Mouse (Mus musculus) liver, embryonic 13.5 days (tissue): ENCODE measurements around the gene Nectin1. TPM values are rescaled to one million over a fixed set of nuclear protein-coding genes. Genes with fewer than 3 reads are reported as not detected.

Experiments
- ATAC-seq: fragments of 200-750 bp; cut with Nextera tagmentation; 2 replicates; pipeline ENCODE4 v1.8.0; 2017; ENCODE audit warnings: low read depth, mild to moderate bottlenecking, moderate number of reproducible peaks, moderate library complexity
- DNase-seq: peaks from one replicate; pipeline ENCODE4 v3.0.0; 2022
- H3K27ac ChIP-seq: fragments of 300-500 bp; sonication (generic); 2 replicates; pipeline ENCODE4 v1.5.1; 2015; ENCODE audit warnings: moderate library complexity, mild to moderate bottlenecking, inconsistent platforms
- H3K27me3 ChIP-seq: fragments of 300-500 bp; sonication (generic); 2 replicates; pipeline ENCODE4 v1.6.1; 2015; ENCODE audit warnings: mild to moderate bottlenecking, inconsistent platforms
- H3K36me3 ChIP-seq: fragments of 300-500 bp; sonication (generic); 2 replicates; pipeline ENCODE4 v1.6.1; 2015; ENCODE audit warnings: mild to moderate bottlenecking, inconsistent platforms
- H3K4me1 ChIP-seq: fragments of 300-500 bp; sonication (generic); replicated peaks from 2 replicates; pipeline ENCODE4 v1.6.1; 2015; ENCODE audit warnings: inconsistent platforms
- H3K4me2 ChIP-seq: fragments of 300-500 bp; sonication (generic); 2 replicates; pipeline ENCODE4 v1.6.1; 2015; ENCODE audit warnings: inconsistent platforms, mild to moderate bottlenecking, moderate library complexity
- H3K4me3 ChIP-seq: fragments of 300-500 bp; sonication (generic); replicated peaks from 2 replicates; pipeline ENCODE4 v1.5.1; 2015; ENCODE audit warnings: mild to moderate bottlenecking, inconsistent platforms
- H3K9ac ChIP-seq: fragments of 300-500 bp; sonication (generic); 2 replicates; pipeline ENCODE4 v1.6.1; 2015; ENCODE audit warnings: mild to moderate bottlenecking, inconsistent platforms
- H3K9me3 ChIP-seq: fragments of 300-500 bp; sonication (generic); replicated peaks from 2 replicates; pipeline ENCODE4 v1.6.1; 2016; ENCODE audit warnings: inconsistent platforms
- WGBS: fragments of 180-500 bp; shearing (Covaris S2); methylation state at CpG from one replicate; pipeline ENCODE4 v1.1.7; 2015; ENCODE audit not compliant: insufficient replicate concordance; 5-methylcytosine and 5-hydroxymethylcytosine counted together
- polyA plus RNA-seq: library from polyadenylated mRNA; unstranded; fragments of >200 nt; fragmentation: Nextera tagmentation; extraction: Ambion mirVana; gene quantifications from 2 replicates; pipeline ENCODE4 v1.2.1, GENCODE M21; 2015

Nectin1 gene
- polyA plus RNA-seq, 1 experiment from 2014 or later, result 1.3 TPM

GRCm38 (mm10) chr9:43742066-43742465 lies 1.7 kb upstream of the Nectin1 start:
- no peaks in the 10 kb centered on the region for H3K36me3 ChIP-seq
- no peak overlapping the region for H3K27ac ChIP-seq
- no peak for DNase-seq
- WGBS, result 75% methylated on average over 4 of the region's 4 CpGs
- peaks cover 34% of the 10 kb centered on the region for H3K4me1 ChIP-seq
- no peak overlapping the region for H3K9ac ChIP-seq
- peaks cover 43% of the 10 kb centered on the region for H3K27me3 ChIP-seq
- H3K9me3 ChIP-seq, result no peaks in the 10 kb centered on the region
- no peak for ATAC-seq
- no peak overlapping the region for H3K4me2 ChIP-seq
- H3K4me3 ChIP-seq, result no peak overlapping the region

DNA sequence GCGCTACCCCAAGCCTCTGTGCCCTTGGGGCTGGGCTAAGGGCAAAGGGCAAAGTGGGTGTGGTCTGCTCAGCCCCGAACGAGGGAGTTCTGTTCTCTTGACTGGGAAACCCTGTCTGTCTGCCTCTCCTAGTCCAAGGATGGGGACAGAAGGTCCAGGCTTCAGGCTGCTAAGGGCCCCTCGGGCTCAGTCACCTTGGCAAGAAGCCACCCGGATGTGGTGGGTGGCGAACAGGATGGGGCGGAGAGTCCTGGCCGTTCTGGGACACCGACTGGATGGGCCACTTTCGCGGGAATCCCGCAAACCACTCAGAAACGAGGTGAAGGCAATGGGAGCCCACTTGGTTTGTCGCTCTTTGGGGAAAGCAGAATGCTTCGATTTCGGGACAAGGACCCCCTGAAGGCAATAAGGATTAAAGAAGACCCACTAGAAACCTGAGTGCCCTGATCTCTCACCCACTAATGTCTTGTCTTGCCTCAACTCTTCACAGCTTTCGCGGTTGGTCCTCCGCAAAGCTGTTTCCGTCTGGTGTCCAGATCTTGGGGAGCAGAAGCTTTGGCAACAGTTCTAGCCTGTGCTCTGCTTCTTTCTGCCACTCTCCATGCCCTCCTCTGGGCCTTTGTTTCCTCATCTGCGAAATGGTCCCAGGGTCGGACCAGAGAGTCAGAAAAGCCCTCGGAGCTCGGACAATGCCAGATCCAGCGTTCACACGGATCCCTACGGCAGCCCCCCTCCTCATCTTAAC lies 710 bp upstream of the Nectin1 start:
- Histone ChIP-seq H3K9me3 (no peaks in the 10 kb centered on the region), H3K27me3 (peaks cover 48% of the 10 kb centered on the region), H3K4me2 (peak overlapping the region; percentile 76), H3K36me3 (no peaks in the 10 kb centered on the region), H3K27ac (peak overlapping the region; percentile 73; the same call in 1 of the 2 replicates), H3K9ac (peak overlapping the region; percentile 72), H3K4me1 (peaks cover 26% of the 10 kb centered on the region), H3K4me3 (peak overlapping the region; percentile 65)
- DNase-seq (no peak), ATAC-seq (peak; percentile 32)
- WGBS, result 2% methylated on average over 27 of the region's 27 CpGs

DNA sequence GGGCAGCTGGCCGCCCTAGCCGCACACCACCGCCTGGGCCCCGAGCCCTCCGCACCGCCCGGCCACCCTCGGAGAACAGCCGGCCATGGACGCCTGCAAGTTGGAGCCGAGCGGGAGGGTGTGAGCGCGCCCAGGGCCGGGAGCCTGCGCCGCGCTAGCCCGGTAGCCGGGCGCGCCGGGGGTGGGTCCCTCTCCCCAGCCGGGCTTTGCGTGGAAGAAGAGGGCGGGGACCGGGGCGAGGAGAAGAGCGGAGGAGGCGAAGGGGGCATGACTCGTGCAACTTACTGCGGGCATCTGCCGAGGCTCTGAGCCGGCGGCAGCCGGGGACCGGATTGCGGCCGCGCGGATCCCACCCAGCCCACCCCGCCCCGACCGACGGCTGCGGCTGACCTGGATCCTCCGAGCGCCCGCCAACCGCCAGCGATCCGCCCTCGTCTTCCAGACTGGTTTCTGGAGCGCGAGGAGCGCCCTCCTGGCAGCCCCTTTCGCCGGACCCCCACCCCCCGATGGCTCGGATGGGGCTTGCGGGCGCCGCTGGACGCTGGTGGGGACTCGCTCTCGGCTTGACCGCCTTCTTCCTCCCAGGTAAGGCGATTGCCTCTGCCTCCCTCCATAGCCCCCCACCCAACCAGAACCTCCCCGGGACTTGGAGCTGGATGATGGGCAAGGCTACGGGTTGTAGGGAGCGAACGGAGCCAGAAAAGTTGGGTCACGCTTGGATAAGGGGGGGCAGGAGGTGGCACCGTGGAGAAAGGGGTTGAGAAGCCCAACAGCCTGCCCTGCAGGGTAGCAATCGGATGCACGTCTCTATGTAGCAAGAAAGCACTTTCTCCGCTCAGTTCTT lies 576 bp downstream of the Nectin1 start:
- Histone ChIP-seq H3K36me3 (no peaks in the 10 kb centered on the region), H3K27ac (peak overlapping the region; percentile 73), H3K4me3 (peak overlapping the region; percentile 65), H3K4me2 (peak overlapping the region; percentile 76), H3K9ac (peak overlapping the region; percentile 72), H3K4me1 (peaks cover 26% of the 10 kb centered on the region), H3K27me3 (peaks cover 51% of the 10 kb centered on the region), H3K9me3 (no peaks in the 10 kb centered on the region)
- under 1% methylated on average over 47 of the region's 77 CpGs for WGBS
- ATAC-seq (peak; percentile 44), DNase-seq (no peak)

GRCm38 (mm10) chr9:43745051-43745792 lies 1.4 kb downstream of the Nectin1 start:
- H3K4me2 ChIP-seq, result peak overlapping the region; percentile 76
- H3K27ac ChIP-seq, result no peak overlapping the region
- ATAC-seq (no peak), DNase-seq (no peak)
- peak overlapping the region; percentile 65 for H3K4me3 ChIP-seq
- H3K4me1 ChIP-seq, result peaks cover 26% of the 10 kb centered on the region
- WGBS, result under 1% methylated on average over 43 of the region's 43 CpGs
- peaks cover 51% of the 10 kb centered on the region for H3K27me3 ChIP-seq
- H3K9ac ChIP-seq, result peak overlapping the region; percentile 72
- H3K36me3 ChIP-seq, result no peaks in the 10 kb centered on the region
- H3K9me3 ChIP-seq, result no peaks in the 10 kb centered on the region

- H3K27ac ChIP-seq, result no peak overlapping the region
- H3K4me1 ChIP-seq, result peaks cover 26% of the 10 kb centered on the region
- no peaks in the 10 kb centered on the region for H3K36me3 ChIP-seq
- DNase-seq (no peak), ATAC-seq (no peak)
- H3K27me3 ChIP-seq, result peaks cover 51% of the 10 kb centered on the region
- H3K9ac ChIP-seq, result peak overlapping the region; percentile 72; the same call in 1 of the 2 replicates
- 11% methylated on average over 13 of the region's 13 CpGs for WGBS
- peak overlapping the region; percentile 65 for H3K4me3 ChIP-seq
- H3K4me2 ChIP-seq, result peak overlapping the region; percentile 76
- no peaks in the 10 kb centered on the region for H3K9me3 ChIP-seq
These were observed 2.3 kb downstream of the Nectin1 start for GRCm38 (mm10) chr9:43745951-43746703.

GRCm38 (mm10) chr9:43747710-43748109 lies 3.9 kb downstream of the Nectin1 start:
- WGBS, result 64% methylated on average over 9 of the region's 9 CpGs
- DNase-seq (no peak), ATAC-seq (no peak)
- H3K4me3 ChIP-seq, result no peak overlapping the region
- H3K9ac ChIP-seq, result no peak overlapping the region
- no peak overlapping the region for H3K4me2 ChIP-seq
- H3K27ac ChIP-seq, result no peak overlapping the region
- peaks cover 51% of the 10 kb centered on the region for H3K27me3 ChIP-seq
- H3K4me1 ChIP-seq, result peaks cover 23% of the 10 kb centered on the region
- H3K36me3 ChIP-seq, result no peaks in the 10 kb centered on the region
- H3K9me3 ChIP-seq, result no peaks in the 10 kb centered on the region

DNA sequence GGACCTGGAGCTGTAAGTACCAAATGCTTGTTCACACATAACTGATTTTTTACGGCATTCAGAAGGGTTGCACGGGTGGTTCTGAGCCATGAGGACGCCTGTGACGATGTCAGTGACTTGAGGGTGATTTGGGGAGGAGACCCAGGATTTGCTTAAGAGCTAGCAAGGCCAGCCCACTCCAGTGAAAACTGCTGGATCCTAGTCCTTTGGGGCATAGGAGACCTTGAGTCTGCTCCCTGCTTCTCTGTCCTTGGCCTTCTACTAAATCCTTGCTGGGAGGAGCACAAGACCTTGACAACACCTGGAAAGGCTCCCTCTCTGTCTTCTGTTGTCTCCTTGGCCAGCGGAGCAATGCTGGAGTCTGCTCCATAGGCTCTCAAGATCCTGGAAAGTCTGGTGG lies 4.7 kb downstream of the Nectin1 start:
- ATAC-seq (no peak), DNase-seq (no peak)
- H3K4me2 ChIP-seq, result no peak overlapping the region
- H3K27me3 ChIP-seq, result peaks cover 46% of the 10 kb centered on the region
- WGBS, result 61% methylated on average over 5 of the region's 5 CpGs
- no peak overlapping the region for H3K4me3 ChIP-seq
- H3K36me3 ChIP-seq, result no peaks in the 10 kb centered on the region
- no peaks in the 10 kb centered on the region for H3K9me3 ChIP-seq
- no peak overlapping the region for H3K9ac ChIP-seq
- H3K4me1 ChIP-seq, result peaks cover 16% of the 10 kb centered on the region
- H3K27ac ChIP-seq, result no peak overlapping the region

DNA sequence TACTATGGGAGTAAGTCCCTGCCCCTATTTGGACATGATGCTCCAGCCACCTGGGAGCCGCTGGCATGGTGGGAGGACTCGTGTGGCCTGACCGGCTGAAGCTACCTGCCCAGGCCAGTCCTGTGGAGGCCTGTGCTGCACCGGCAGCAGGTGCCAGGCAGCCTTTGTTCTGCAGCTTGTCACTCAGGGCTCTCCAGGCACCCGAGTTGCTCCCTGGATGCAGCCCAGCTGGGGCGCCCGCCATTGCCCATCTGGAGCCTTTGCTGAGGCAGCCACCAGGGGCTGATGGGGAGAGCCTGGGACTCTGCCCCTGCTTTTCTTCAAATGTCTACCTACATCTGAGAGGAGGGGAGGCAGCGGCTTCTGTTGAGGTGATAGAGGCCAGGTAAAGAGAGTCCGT lies 6.3 kb downstream of the Nectin1 start:
- ATAC-seq (no peak), DNase-seq (no peak)
- no peak overlapping the region for H3K9ac ChIP-seq
- WGBS, result 76% methylated on average over 9 of the region's 9 CpGs
- H3K27me3 ChIP-seq, result peaks cover 30% of the 10 kb centered on the region
- no peaks in the 10 kb centered on the region for H3K36me3 ChIP-seq
- H3K9me3 ChIP-seq, result no peaks in the 10 kb centered on the region
- peaks cover 20% of the 10 kb centered on the region for H3K4me1 ChIP-seq
- H3K4me2 ChIP-seq, result no peak overlapping the region
- no peak overlapping the region for H3K4me3 ChIP-seq
- H3K27ac ChIP-seq, result no peak overlapping the region

- Histone ChIP-seq H3K9ac (no peak overlapping the region), H3K9me3 (no peaks in the 10 kb centered on the region), H3K4me2 (no peak overlapping the region), H3K27ac (no peak overlapping the region), H3K4me1 (peaks cover 21% of the 10 kb centered on the region), H3K27me3 (peaks cover 20% of the 10 kb centered on the region), H3K4me3 (no peak overlapping the region), H3K36me3 (no peaks in the 10 kb centered on the region)
- ATAC-seq (no peak), DNase-seq (no peak)
- 66% methylated on average over 8 of the region's 8 CpGs for WGBS
These were observed 7.3 kb downstream of the Nectin1 start for GRCm38 (mm10) chr9:43751111-43751510.

DNA sequence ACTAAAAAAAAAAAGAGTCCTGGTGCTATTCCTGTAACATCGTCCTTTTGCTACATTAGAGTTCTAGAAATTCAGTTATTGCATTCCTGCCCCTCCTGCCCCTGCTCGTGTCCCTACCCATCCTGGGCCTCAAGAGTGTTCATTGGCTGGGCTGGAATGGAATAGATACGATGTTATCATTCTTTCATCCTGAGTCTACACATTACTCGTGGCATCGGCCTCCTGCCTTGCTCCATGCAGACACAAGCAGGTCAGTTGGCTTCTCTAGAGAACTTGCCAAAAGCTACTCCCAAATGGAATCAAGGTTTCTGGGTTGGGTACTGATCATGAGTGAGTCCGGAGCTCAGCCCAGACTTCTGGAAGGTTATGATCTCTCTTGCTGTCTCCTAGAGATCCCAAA lies 9.7 kb downstream of the Nectin1 start:
- Histone ChIP-seq H3K36me3 (no peaks in the 10 kb centered on the region), H3K4me1 (peaks cover 32% of the 10 kb centered on the region), H3K9me3 (no peaks in the 10 kb centered on the region), H3K9ac (no peak overlapping the region), H3K27me3 (0 out of 2 replicates have a peak, but pooled peaks cover 2% of the 10 kb centered on the region), H3K27ac (peak overlapping the region; percentile 74), H3K4me2 (no peak overlapping the region), H3K4me3 (no peak overlapping the region)
- ATAC-seq (no peak), DNase-seq (no peak)
- 59% methylated on average over 6 of the region's 6 CpGs for WGBS
